Mouse (Mus musculus): Measurements from ENCODE around the gene Edem3.

Gene Edem3

DNA sequence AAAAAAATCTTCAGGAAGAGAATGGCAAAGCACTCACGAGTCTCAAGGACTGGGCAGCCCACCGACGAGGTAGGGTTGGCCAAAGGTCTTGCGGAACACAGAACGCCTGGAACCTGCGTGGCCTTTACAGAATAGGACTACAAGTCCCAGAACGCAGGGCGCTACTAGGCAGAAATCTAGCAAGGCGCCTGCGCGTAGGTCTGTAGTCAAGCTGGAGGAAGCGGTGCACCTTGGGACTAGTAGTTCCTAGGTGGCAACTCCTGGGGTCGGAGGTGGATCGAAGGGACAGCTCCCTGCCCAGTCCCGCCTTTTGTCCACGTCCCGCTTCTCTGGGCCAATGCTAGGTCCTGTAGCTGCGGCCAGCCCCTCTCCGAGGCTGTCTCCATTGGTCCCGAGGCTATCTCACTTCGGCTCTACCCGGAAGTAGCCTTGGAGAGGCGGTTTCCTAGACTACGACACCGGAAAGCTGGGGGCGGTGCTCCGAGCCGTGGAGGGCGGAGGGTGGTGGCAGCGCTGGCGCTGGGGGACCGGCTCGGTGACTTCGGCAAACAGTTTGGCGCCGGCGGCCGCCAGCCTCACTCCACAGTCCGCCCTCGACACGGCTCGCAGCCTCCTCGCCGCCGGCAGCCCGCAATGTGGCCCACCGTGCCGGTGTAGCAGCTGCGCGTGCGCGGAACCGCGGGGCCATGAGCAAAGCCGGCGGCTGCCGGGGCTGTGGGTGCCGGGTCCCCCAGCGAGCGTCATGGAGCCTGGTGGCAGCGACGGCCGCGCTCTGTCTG lies at the start of gene Edem3:
Edem3 (plus strand) TSS at position 491 of the 779 bp plus-strand sequence.
- DNase-seq (ENCODE audit: inconsistent ontology term), result peak; percentile 99

GRCm38 (mm10) chr1:151705723-151706396 lies 49.3 kb upstream of the Edem3 start:
- DNase-seq (ENCODE audit: inconsistent ontology term), result peak; percentile 60

- DNase-seq (ENCODE audit: inconsistent ontology term), result no peak
Observed at GRCm38 (mm10) chr1:151706397-151706752, 48.8 kb upstream of the Edem3 start.

DNA sequence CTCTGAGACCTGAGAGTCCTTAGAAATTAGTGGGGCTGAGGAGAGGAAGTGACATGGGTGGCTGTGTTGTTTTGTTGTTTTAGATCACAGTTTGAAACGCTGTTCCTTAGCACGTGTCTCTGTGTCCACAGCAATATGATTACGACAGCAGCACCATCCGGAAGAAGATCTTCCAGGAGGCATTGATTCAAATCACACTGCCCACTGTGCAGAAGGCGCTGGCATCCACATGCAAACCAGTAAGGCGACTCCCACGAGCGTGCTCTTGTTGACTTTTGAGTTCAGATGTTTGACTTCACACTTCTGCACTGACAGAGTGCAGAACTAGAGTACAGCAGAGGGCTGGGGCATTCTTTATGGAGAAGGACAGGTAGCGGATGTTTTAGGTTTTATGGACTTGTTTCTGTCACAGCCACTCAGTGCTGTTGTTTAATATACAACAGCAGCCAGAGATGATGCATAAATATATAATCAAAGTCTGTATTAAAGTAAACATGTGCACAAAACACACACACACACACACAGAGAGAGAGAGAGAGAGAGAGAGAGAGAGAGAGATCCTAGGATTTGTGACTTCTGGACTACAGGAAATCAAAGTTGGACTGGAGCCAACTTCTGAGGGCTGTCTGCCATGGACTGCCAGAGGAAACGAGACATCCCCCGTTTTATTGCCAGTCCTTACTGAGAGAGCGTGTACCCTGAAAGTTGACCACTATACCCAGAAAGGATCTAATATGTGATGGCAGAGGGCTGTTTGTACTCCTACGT lies 46.0 kb upstream of the Edem3 start:
- DNase-seq (ENCODE audit: inconsistent ontology term), result no peak

GRCm38 (mm10) chr1:151709734-151710022 lies 45.5 kb upstream of the Edem3 start:
- DNase-seq (ENCODE audit: inconsistent ontology term), result no peak

GRCm38 (mm10) chr1:151710424-151711055 lies 44.6 kb upstream of the Edem3 start:
- no peak for DNase-seq (ENCODE audit: inconsistent ontology term)

DNA sequence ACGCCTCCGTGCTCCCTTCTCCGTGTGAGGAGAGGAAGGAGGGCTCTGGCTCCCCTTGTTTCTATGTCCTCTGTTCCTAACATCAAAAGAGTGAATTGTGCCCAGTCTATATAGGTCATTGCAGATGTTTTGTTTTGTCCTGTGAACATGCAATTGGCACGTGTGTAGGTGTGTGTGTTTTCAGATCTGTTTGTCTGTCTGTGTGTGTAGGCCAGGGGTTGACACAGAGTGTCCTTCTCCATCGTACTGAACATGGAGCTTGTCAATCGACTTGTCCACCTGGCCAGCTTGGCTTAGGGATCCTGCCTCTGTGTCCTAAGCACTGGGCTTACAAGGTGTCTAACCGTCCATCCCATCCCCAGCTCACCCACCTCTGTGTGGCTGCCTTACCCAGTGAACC lies 44.1 kb upstream of the Edem3 start:
- no peak for DNase-seq (ENCODE audit: inconsistent ontology term)

- DNase-seq (ENCODE audit: inconsistent ontology term), result no peak
Observed at GRCm38 (mm10) chr1:151712664-151713063, 42.5 kb upstream of the Edem3 start.

- no peak for DNase-seq (ENCODE audit: inconsistent ontology term)
Observed at GRCm38 (mm10) chr1:151713622-151714021, 41.5 kb upstream of the Edem3 start.

DNA sequence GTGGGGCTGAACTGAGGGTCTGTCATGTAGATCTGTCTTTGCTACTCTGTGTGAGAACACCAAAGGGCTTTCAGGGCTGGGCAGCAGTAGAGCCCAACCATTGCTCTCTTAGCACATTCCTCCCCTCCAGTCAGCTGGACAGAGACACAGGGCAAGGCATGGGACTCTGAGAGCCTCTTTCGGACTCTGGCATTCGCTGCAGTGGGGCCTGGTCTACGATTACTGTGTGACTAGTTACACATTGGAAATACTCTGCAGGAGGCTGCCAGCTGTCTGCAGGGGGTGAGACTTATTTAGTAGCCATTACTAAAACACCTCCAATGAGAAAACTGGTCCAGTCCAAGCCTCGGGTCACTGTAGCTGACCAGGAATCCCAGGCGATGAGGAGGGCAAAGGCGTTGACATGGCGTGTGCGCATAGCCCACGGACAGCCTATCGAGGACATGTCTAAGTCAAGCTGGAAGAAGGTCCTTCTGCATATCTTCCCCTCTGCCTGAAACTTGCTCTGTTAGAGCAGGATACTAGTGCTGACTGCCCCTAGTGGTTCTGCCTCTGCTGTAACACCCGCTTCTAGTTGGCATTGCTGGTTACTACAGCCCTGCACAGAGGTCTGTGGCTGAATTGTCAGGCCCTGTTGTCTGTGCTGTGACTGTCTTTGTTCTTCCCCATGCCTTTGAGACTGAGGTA lies 39.0 kb upstream of the Edem3 start:
- DNase-seq (ENCODE audit: inconsistent ontology term), result peak; percentile 81

GRCm38 (mm10) chr1:151717624-151718023 lies 37.5 kb upstream of the Edem3 start:
- no peak for DNase-seq (ENCODE audit: inconsistent ontology term)

- no peak for DNase-seq (ENCODE audit: inconsistent ontology term)
Observed at GRCm38 (mm10) chr1:151718575-151718974, 36.6 kb upstream of the Edem3 start.

- DNase-seq (ENCODE audit: inconsistent ontology term), result no peak
Observed at GRCm38 (mm10) chr1:151719911-151720310, 35.3 kb upstream of the Edem3 start.

GRCm38 (mm10) chr1:151720566-151720965 lies 34.6 kb upstream of the Edem3 start:
- DNase-seq (ENCODE audit: inconsistent ontology term), result no peak

- DNase-seq (ENCODE audit: inconsistent ontology term), result peak; percentile 43
Observed at GRCm38 (mm10) chr1:151721357-151721983, 33.7 kb upstream of the Edem3 start.

GRCm38 (mm10) chr1:151723771-151724170 lies 31.4 kb upstream of the Edem3 start:
- no peak for DNase-seq (ENCODE audit: inconsistent ontology term)

GRCm38 (mm10) chr1:151725590-151725989 lies 29.6 kb upstream of the Edem3 start:
- DNase-seq (ENCODE audit: inconsistent ontology term), result no peak

- no peak for DNase-seq (ENCODE audit: inconsistent ontology term)
Observed at GRCm38 (mm10) chr1:151726358-151726757, 28.8 kb upstream of the Edem3 start.

- no peak for DNase-seq (ENCODE audit: inconsistent ontology term)
Observed at GRCm38 (mm10) chr1:151728141-151728540, 27.0 kb upstream of the Edem3 start.

GRCm38 (mm10) chr1:151737146-151737545 lies 18.0 kb upstream of the Edem3 start:
- DNase-seq (ENCODE audit: inconsistent ontology term), result no peak

DNA sequence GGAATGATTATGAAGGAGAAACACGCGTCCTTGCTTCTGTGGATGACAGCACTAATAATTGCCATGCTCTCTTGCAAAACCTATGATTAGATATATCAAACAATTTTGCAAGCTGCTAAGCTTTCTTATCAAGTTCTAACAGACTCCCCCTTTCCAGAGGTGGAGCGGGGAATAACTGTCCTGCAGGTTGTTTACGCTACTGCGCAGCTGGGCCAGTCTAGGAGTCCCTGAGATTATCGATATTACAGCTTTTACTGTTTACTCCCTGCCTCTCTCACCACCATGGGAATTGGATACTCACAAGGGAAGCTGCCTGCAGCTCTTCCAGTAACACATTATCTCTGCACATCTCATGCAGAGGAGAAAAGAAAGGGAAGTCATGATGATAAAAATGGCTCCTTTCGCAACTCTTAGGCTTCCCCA lies 14.0 kb upstream of the Edem3 start:
- DNase-seq (ENCODE audit: inconsistent ontology term), result no peak

Data from Muller cell, postnatal 12 days (primary cell).